Mouse (Mus musculus) kidney, embryonic 14.5 days (tissue): ENCODE results near the gene Golga4. TPM values are rescaled to one million over a fixed set of nuclear protein-coding genes. Genes with fewer than 3 reads are reported as not detected.

Source experiments
- ATAC-seq: fragments of 200-750 bp; cut with Nextera tagmentation; 2 replicates; pipeline ENCODE4 v1.8.0; 2017; ENCODE audit warnings: moderate number of reproducible peaks, mild to moderate bottlenecking, moderate TSS enrichment, moderate library complexity; ENCODE audit not compliant: low FRiP score, low TSS enrichment
- H3K27ac ChIP-seq: fragments of 300-500 bp; sonication (generic); 2 replicates; pipeline ENCODE4 v1.5.1; 2014; ENCODE audit warnings: low read depth, mild to moderate bottlenecking, low read length, moderate library complexity, mixed read lengths
- H3K27me3 ChIP-seq: fragments of 300-500 bp; sonication (generic); 2 replicates; pipeline ENCODE4 v1.6.1; 2014; ENCODE audit warnings: mild to moderate bottlenecking, low read length; ENCODE audit not compliant: control insufficient read depth, insufficient read depth
- H3K36me3 ChIP-seq: fragments of 300-500 bp; sonication (generic); 2 replicates; pipeline ENCODE4 v1.6.1; 2014; ENCODE audit warnings: low read length, mixed read lengths; ENCODE audit not compliant: control insufficient read depth, insufficient read depth
- H3K4me1 ChIP-seq: fragments of 300-500 bp; sonication (generic); 2 replicates; pipeline ENCODE4 v1.6.1; 2014; ENCODE audit warnings: low read length, mixed read lengths; ENCODE audit not compliant: control insufficient read depth, insufficient read depth
- H3K4me2 ChIP-seq: fragments of 300-500 bp; sonication (generic); replicated peaks from 2 replicates; pipeline ENCODE4 v1.6.1; 2014; ENCODE audit warnings: low read depth, mild to moderate bottlenecking, low read length
- H3K4me3 ChIP-seq: fragments of 300-500 bp; sonication (generic); 2 replicates; pipeline ENCODE4 v1.5.1; 2014; ENCODE audit warnings: mild to moderate bottlenecking, low read length
- H3K9ac ChIP-seq: fragments of 300-500 bp; sonication (generic); 2 replicates; pipeline ENCODE4 v1.6.1; 2014; ENCODE audit warnings: low read depth, mild to moderate bottlenecking, low read length, moderate library complexity
- H3K9me3 ChIP-seq: fragments of 300-500 bp; sonication (generic); 2 replicates; pipeline ENCODE4 v1.6.1; 2016; ENCODE audit warnings: low read length; ENCODE audit not compliant: control insufficient read depth
- WGBS: fragments of 180-500 bp; shearing (Covaris S2); extraction: QIAGEN DNeasy Blood & Tissue Kit; methylation state at CpG from one replicate; pipeline ENCODE4 v1.1.7; 2014; 5-methylcytosine and 5-hydroxymethylcytosine counted together
- polyA plus RNA-seq: library from polyadenylated mRNA; unstranded; fragments of >200 nt; fragmentation: Nextera tagmentation; extraction: Ambion mirVana; gene quantifications from 2 replicates; pipeline ENCODE4 v1.2.1, GENCODE M21; 2014

Golga4 gene
- polyA plus RNA-seq, 1 experiment from 2014 or later, result 70.7 TPM

GRCm38 (mm10) chr9:118527056-118527455, 21.0 kb downstream of the Golga4 start:
- H3K36me3 ChIP-seq, result peaks cover 85% of the 10 kb centered on the region
- no peaks in the 10 kb centered on the region for H3K4me1 ChIP-seq
- H3K9me3 ChIP-seq, result no peaks in the 10 kb centered on the region
- no peak overlapping the region for H3K4me2 ChIP-seq
- H3K4me3 ChIP-seq, result no peak overlapping the region
- no peak for ATAC-seq
- 94% methylated on average over 18 of the region's 18 CpGs for WGBS
- no peaks in the 10 kb centered on the region for H3K27me3 ChIP-seq
- no peak overlapping the region for H3K9ac ChIP-seq
- H3K27ac ChIP-seq, result no peak overlapping the region

GRCm38 (mm10) chr9:118529783-118530182, 23.7 kb downstream of the Golga4 start:
- no peaks in the 10 kb centered on the region for H3K27me3 ChIP-seq
- H3K4me3 ChIP-seq, result no peak overlapping the region
- ATAC-seq, result no peak
- H3K4me1 ChIP-seq, result no peaks in the 10 kb centered on the region
- no peaks in the 10 kb centered on the region for H3K9me3 ChIP-seq
- no peak overlapping the region for H3K9ac ChIP-seq
- peaks cover 85% of the 10 kb centered on the region for H3K36me3 ChIP-seq
- no peak overlapping the region for H3K27ac ChIP-seq
- no peak overlapping the region for H3K4me2 ChIP-seq
- 86% methylated on average over 3 of the region's 3 CpGs for WGBS

- no peak for ATAC-seq
- Histone ChIP-seq H3K36me3 (peaks cover 84% of the 10 kb centered on the region), H3K27me3 (no peaks in the 10 kb centered on the region), H3K4me2 (no peak overlapping the region), H3K4me3 (no peak overlapping the region), H3K9ac (no peak overlapping the region), H3K9me3 (no peaks in the 10 kb centered on the region), H3K27ac (no peak overlapping the region), H3K4me1 (no peaks in the 10 kb centered on the region)
- 63% methylated on average over 6 of the region's 6 CpGs for WGBS
Observed at GRCm38 (mm10) chr9:118530679-118531078, 24.6 kb downstream of the Golga4 start.

GRCm38 (mm10) chr9:118532516-118533205, 26.6 kb downstream of the Golga4 start:
- Histone ChIP-seq H3K27me3 (no peaks in the 10 kb centered on the region), H3K4me3 (no peak overlapping the region), H3K36me3 (peaks cover 84% of the 10 kb centered on the region), H3K4me1 (no peaks in the 10 kb centered on the region), H3K9me3 (no peaks in the 10 kb centered on the region), H3K9ac (no peak overlapping the region), H3K4me2 (no peak overlapping the region), H3K27ac (no peak overlapping the region)
- ATAC-seq, result no peak
- WGBS, result 89% methylated on average over 7 of the region's 7 CpGs

- H3K27me3 ChIP-seq, result no peaks in the 10 kb centered on the region
- ATAC-seq, result no peak
- H3K9ac ChIP-seq, result no peak overlapping the region
- H3K4me3 ChIP-seq, result no peak overlapping the region
- H3K4me2 ChIP-seq, result no peak overlapping the region
- WGBS, result 91% methylated on average over 6 of the region's 6 CpGs
- peaks cover 88% of the 10 kb centered on the region for H3K36me3 ChIP-seq
- H3K9me3 ChIP-seq, result no peaks in the 10 kb centered on the region
- no peaks in the 10 kb centered on the region for H3K4me1 ChIP-seq
- H3K27ac ChIP-seq, result no peak overlapping the region
Observed at GRCm38 (mm10) chr9:118536946-118537345, 30.9 kb downstream of the Golga4 start.

- H3K36me3 ChIP-seq, result peaks cover 87% of the 10 kb centered on the region
- no peaks in the 10 kb centered on the region for H3K9me3 ChIP-seq
- no peak overlapping the region for H3K27ac ChIP-seq
- H3K27me3 ChIP-seq, result no peaks in the 10 kb centered on the region
- 85% methylated on average over 9 of the region's 9 CpGs for WGBS
- no peak overlapping the region for H3K4me2 ChIP-seq
- no peaks in the 10 kb centered on the region for H3K4me1 ChIP-seq
- ATAC-seq, result no peak
- no peak overlapping the region for H3K4me3 ChIP-seq
- no peak overlapping the region for H3K9ac ChIP-seq
Observed at GRCm38 (mm10) chr9:118537463-118538339, 31.6 kb downstream of the Golga4 start.

- H3K9ac ChIP-seq, result no peak overlapping the region
- no peaks in the 10 kb centered on the region for H3K27me3 ChIP-seq
- 90% methylated on average over 8 of the region's 8 CpGs for WGBS
- ATAC-seq, result no peak
- H3K4me3 ChIP-seq, result no peak overlapping the region
- H3K36me3 ChIP-seq, result peaks cover 79% of the 10 kb centered on the region
- H3K4me1 ChIP-seq, result no peaks in the 10 kb centered on the region
- H3K9me3 ChIP-seq, result no peaks in the 10 kb centered on the region
- H3K4me2 ChIP-seq, result no peak overlapping the region
- H3K27ac ChIP-seq, result no peak overlapping the region
Observed at GRCm38 (mm10) chr9:118541851-118542250, 35.8 kb downstream of the Golga4 start.

- ATAC-seq, result no peak
- Histone ChIP-seq H3K4me2 (no peak overlapping the region), H3K4me3 (no peak overlapping the region), H3K27me3 (no peaks in the 10 kb centered on the region), H3K9me3 (no peaks in the 10 kb centered on the region), H3K4me1 (no peaks in the 10 kb centered on the region), H3K27ac (no peak overlapping the region), H3K9ac (no peak overlapping the region), H3K36me3 (peaks cover 73% of the 10 kb centered on the region)
- WGBS, result 81% methylated on average over 6 of the region's 6 CpGs
Observed at GRCm38 (mm10) chr9:118545146-118545545, 39.1 kb downstream of the Golga4 start.

GRCm38 (mm10) chr9:118548651-118549050, 42.6 kb downstream of the Golga4 start:
- H3K9me3 ChIP-seq, result no peaks in the 10 kb centered on the region
- no peaks in the 10 kb centered on the region for H3K4me1 ChIP-seq
- H3K36me3 ChIP-seq, result peaks cover 69% of the 10 kb centered on the region
- no peak overlapping the region for H3K4me2 ChIP-seq
- H3K27me3 ChIP-seq, result no peaks in the 10 kb centered on the region
- WGBS, result 98% methylated on average over 12 of the region's 12 CpGs
- no peak overlapping the region for H3K9ac ChIP-seq
- H3K27ac ChIP-seq, result no peak overlapping the region
- H3K4me3 ChIP-seq, result no peak overlapping the region
- no peak for ATAC-seq
